Mouse (Mus musculus) intestine, embryonic 14.5 days (tissue): ENCODE measurements around the gene Fam196b. TPM values are rescaled to one million over a fixed set of nuclear protein-coding genes. Genes with fewer than 3 reads are reported as not detected.

ENCODE experiments used
- ATAC-seq: fragments of 200-750 bp; cut with Nextera tagmentation; replicated peaks from 2 replicates; pipeline ENCODE4 v1.8.0; 2017; ENCODE audit warnings: low read depth, moderate number of reproducible peaks, moderate TSS enrichment, moderate library complexity; ENCODE audit not compliant: low FRiP score, low TSS enrichment
- DNase-seq: peaks from one replicate; pipeline ENCODE4 v3.0.0-alpha.2; 2018; ENCODE audit warnings: low spot score
- H3K27ac ChIP-seq: fragments of 300-500 bp; sonication (generic); 2 replicates; pipeline ENCODE4 v1.5.1; 2014; ENCODE audit warnings: low read depth, mild to moderate bottlenecking, control low read depth
- H3K27me3 ChIP-seq: fragments of 300-500 bp; sonication (generic); replicated peaks from 2 replicates; pipeline ENCODE4 v1.6.1; 2014; ENCODE audit warnings: low read length, control low read depth; ENCODE audit not compliant: control insufficient read depth, insufficient read depth
- H3K36me3 ChIP-seq: fragments of 300-500 bp; sonication (generic); 2 replicates; pipeline ENCODE4 v1.6.1; 2014; ENCODE audit warnings: low read length, control low read depth; ENCODE audit not compliant: control insufficient read depth, insufficient read depth
- H3K4me1 ChIP-seq: fragments of 300-500 bp; sonication (generic); replicated peaks from 2 replicates; pipeline ENCODE4 v1.6.1; 2014; ENCODE audit warnings: low read length, control low read depth, mixed read lengths; ENCODE audit not compliant: control insufficient read depth, insufficient read depth
- H3K4me2 ChIP-seq: fragments of 300-500 bp; sonication (generic); 2 replicates; pipeline ENCODE4 v1.6.1; 2014; ENCODE audit warnings: low read length
- H3K4me3 ChIP-seq: fragments of 300-500 bp; sonication (generic); 2 replicates; pipeline ENCODE4 v1.5.1; 2014; ENCODE audit warnings: low read depth, low read length, control low read depth, mixed read lengths
- H3K9ac ChIP-seq: fragments of 300-500 bp; sonication (generic); 2 replicates; pipeline ENCODE4 v1.6.1; 2014; ENCODE audit warnings: mild to moderate bottlenecking, low read length
- H3K9me3 ChIP-seq: fragments of 300-500 bp; sonication (generic); 2 replicates; pipeline ENCODE4 v1.6.1; 2016; ENCODE audit warnings: low read length, control low read depth; ENCODE audit not compliant: control insufficient read depth
- WGBS: fragments of 180-500 bp; shearing (Covaris S2); extraction: QIAGEN DNeasy Blood & Tissue Kit; methylation state at CpG from one replicate; pipeline ENCODE4 v1.1.7; 2014; 5-methylcytosine and 5-hydroxymethylcytosine counted together
- polyA plus RNA-seq: library from polyadenylated mRNA; unstranded; fragments of >200 nt; fragmentation: Nextera tagmentation; extraction: Ambion mirVana; gene quantifications from 2 replicates; pipeline ENCODE4 v1.2.1, GENCODE M21; 2014

The Fam196b gene
- polyA plus RNA-seq, 1 experiment from 2014 or later = 0.27 TPM

GRCm38 (mm10) chr11:34405311-34405710 lies 90.7 kb downstream of the Fam196b start:
- Histone ChIP-seq H3K27ac (no peak overlapping the region), H3K9ac (no peak overlapping the region), H3K27me3 (no peaks in the 10 kb centered on the region), H3K4me3 (no peak overlapping the region), H3K4me1 (no peaks in the 10 kb centered on the region), H3K4me2 (no peak overlapping the region), H3K36me3 (no peaks in the 10 kb centered on the region), H3K9me3 (no peaks in the 10 kb centered on the region)
- WGBS = 91% methylated on average over 1 of the region's 1 CpGs
- ATAC-seq = no peak
- no peak for DNase-seq

- no peak overlapping the region for H3K4me3 ChIP-seq
- H3K27me3 ChIP-seq = no peaks in the 10 kb centered on the region
- H3K36me3 ChIP-seq = no peaks in the 10 kb centered on the region
- H3K9ac ChIP-seq = no peak overlapping the region
- H3K9me3 ChIP-seq = no peaks in the 10 kb centered on the region
- no peak overlapping the region for H3K4me2 ChIP-seq
- no peak overlapping the region for H3K27ac ChIP-seq
- DNase-seq (no peak), ATAC-seq (no peak; the same call in 1 of the 2 replicates)
- 47% methylated on average over 8 of the region's 8 CpGs for WGBS
- H3K4me1 ChIP-seq = no peaks in the 10 kb centered on the region
Measured at GRCm38 (mm10) chr11:34406309-34406708, 91.7 kb downstream of the Fam196b start.

- no peaks in the 10 kb centered on the region for H3K36me3 ChIP-seq
- WGBS = 58% methylated on average over 5 of the region's 5 CpGs
- no peak for DNase-seq
- H3K27ac ChIP-seq = no peak overlapping the region
- no peak overlapping the region for H3K4me2 ChIP-seq
- no peak overlapping the region for H3K9ac ChIP-seq
- ATAC-seq = no peak
- H3K9me3 ChIP-seq = no peaks in the 10 kb centered on the region
- no peaks in the 10 kb centered on the region for H3K27me3 ChIP-seq
- no peak overlapping the region for H3K4me3 ChIP-seq
- H3K4me1 ChIP-seq = no peaks in the 10 kb centered on the region
Measured at GRCm38 (mm10) chr11:34406850-34407249, 92.2 kb downstream of the Fam196b start.

GRCm38 (mm10) chr11:34415884-34416618 lies 101.4 kb downstream of the Fam196b start:
- 60% methylated on average over 9 of the region's 9 CpGs for WGBS
- no peaks in the 10 kb centered on the region for H3K9me3 ChIP-seq
- no peaks in the 10 kb centered on the region for H3K4me1 ChIP-seq
- H3K4me3 ChIP-seq = no peak overlapping the region
- DNase-seq (no peak), ATAC-seq (no peak)
- H3K27ac ChIP-seq = no peak overlapping the region
- no peaks in the 10 kb centered on the region for H3K36me3 ChIP-seq
- no peak overlapping the region for H3K9ac ChIP-seq
- no peak overlapping the region for H3K4me2 ChIP-seq
- no peaks in the 10 kb centered on the region for H3K27me3 ChIP-seq

- H3K27me3 ChIP-seq = no peaks in the 10 kb centered on the region
- H3K36me3 ChIP-seq = no peaks in the 10 kb centered on the region
- H3K4me3 ChIP-seq = no peak overlapping the region
- no peak overlapping the region for H3K27ac ChIP-seq
- no peaks in the 10 kb centered on the region for H3K4me1 ChIP-seq
- DNase-seq (no peak), ATAC-seq (no peak)
- H3K9me3 ChIP-seq = no peaks in the 10 kb centered on the region
- H3K4me2 ChIP-seq = no peak overlapping the region
- no peak overlapping the region for H3K9ac ChIP-seq
- WGBS = 76% methylated on average over 3 of the region's 3 CpGs
Measured at GRCm38 (mm10) chr11:34416619-34416979, 102.0 kb downstream of the Fam196b start.

- no peak overlapping the region for H3K27ac ChIP-seq
- no peaks in the 10 kb centered on the region for H3K9me3 ChIP-seq
- ATAC-seq = no peak
- no peak for DNase-seq
- H3K9ac ChIP-seq = no peak overlapping the region
- H3K27me3 ChIP-seq = no peaks in the 10 kb centered on the region
- H3K4me1 ChIP-seq = no peaks in the 10 kb centered on the region
- H3K36me3 ChIP-seq = no peaks in the 10 kb centered on the region
- 69% methylated on average over 6 of the region's 6 CpGs for WGBS
- no peak overlapping the region for H3K4me3 ChIP-seq
- no peak overlapping the region for H3K4me2 ChIP-seq
Measured at GRCm38 (mm10) chr11:34421061-34421460, 106.4 kb downstream of the Fam196b start.

GRCm38 (mm10) chr11:34424546-34424945 lies 109.9 kb downstream of the Fam196b start:
- DNase-seq (no peak), ATAC-seq (no peak)
- H3K4me3 ChIP-seq = no peak overlapping the region
- H3K9ac ChIP-seq = no peak overlapping the region
- H3K27me3 ChIP-seq = no peaks in the 10 kb centered on the region
- no peaks in the 10 kb centered on the region for H3K9me3 ChIP-seq
- H3K27ac ChIP-seq = no peak overlapping the region
- H3K4me2 ChIP-seq = no peak overlapping the region
- H3K36me3 ChIP-seq = no peaks in the 10 kb centered on the region
- WGBS = 73% methylated on average over 1 of the region's 1 CpGs
- no peaks in the 10 kb centered on the region for H3K4me1 ChIP-seq

GRCm38 (mm10) chr11:34427212-34427611 lies 112.6 kb downstream of the Fam196b start:
- no peak for DNase-seq
- no peaks in the 10 kb centered on the region for H3K27me3 ChIP-seq
- H3K4me2 ChIP-seq = no peak overlapping the region
- H3K9ac ChIP-seq = no peak overlapping the region
- no peaks in the 10 kb centered on the region for H3K4me1 ChIP-seq
- no peaks in the 10 kb centered on the region for H3K9me3 ChIP-seq
- H3K36me3 ChIP-seq = no peaks in the 10 kb centered on the region
- H3K4me3 ChIP-seq = no peak overlapping the region
- no peak for ATAC-seq
- 73% methylated on average over 5 of the region's 5 CpGs for WGBS
- H3K27ac ChIP-seq = no peak overlapping the region

- WGBS = 73% methylated on average over 4 of the region's 4 CpGs
- no peaks in the 10 kb centered on the region for H3K9me3 ChIP-seq
- H3K9ac ChIP-seq = no peak overlapping the region
- H3K4me3 ChIP-seq = no peak overlapping the region
- no peak overlapping the region for H3K27ac ChIP-seq
- no peaks in the 10 kb centered on the region for H3K36me3 ChIP-seq
- DNase-seq (no peak), ATAC-seq (no peak)
- no peaks in the 10 kb centered on the region for H3K27me3 ChIP-seq
- no peaks in the 10 kb centered on the region for H3K4me1 ChIP-seq
- H3K4me2 ChIP-seq = no peak overlapping the region
Measured at GRCm38 (mm10) chr11:34430940-34431339, 116.3 kb downstream of the Fam196b start.
